Mouse (Mus musculus): ENCODE data around the gene Gm17949. TPM values are rescaled to one million over a fixed set of nuclear protein-coding genes. Genes with fewer than 3 reads are reported as not detected.

Gene Gm17949
- polyA plus RNA-seq, 1 experiment: not detected

DNA sequence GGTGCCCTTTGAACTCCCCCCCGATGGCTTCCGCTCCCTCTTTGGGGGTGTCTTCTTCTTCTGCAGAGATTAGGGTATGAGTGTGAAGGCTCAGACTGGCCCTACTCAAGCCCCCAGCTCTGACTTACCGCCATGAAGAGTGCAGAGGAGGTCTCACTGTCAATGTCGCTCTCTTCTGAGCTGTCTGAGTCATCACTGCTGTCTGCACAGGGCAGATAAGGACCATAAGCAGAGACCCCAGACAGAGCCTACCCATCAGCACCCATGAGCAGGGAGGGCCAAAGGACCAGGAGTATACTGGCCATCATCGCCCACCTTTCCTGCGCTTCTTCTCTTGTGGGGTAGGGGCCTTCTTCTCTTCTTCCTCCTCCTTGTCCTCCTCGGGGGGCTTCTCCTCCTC, 7.3 kb upstream of the Gm17949 start:
- no peak overlapping the region for H3K4me3 ChIP-seq (ENCODE audit: insufficient read depth, low read length)
- TF ChIP-seq POLR2A (IDR thresholded peaks at IDR 0.05; ENCODE audit: low read depth, low read length): no peak
- no peak for TF ChIP-seq CTCF (IDR thresholded peaks at IDR 0.05; ENCODE audit: borderline replicate concordance, insufficient read depth, low read length)
- peaks cover 9% of the 10 kb centered on the region for H3K4me1 ChIP-seq (ENCODE audit: control insufficient read depth, insufficient read depth, low read length)
- no peak overlapping the region for H3K27ac ChIP-seq (ENCODE audit: insufficient read depth, low read length)

DNA sequence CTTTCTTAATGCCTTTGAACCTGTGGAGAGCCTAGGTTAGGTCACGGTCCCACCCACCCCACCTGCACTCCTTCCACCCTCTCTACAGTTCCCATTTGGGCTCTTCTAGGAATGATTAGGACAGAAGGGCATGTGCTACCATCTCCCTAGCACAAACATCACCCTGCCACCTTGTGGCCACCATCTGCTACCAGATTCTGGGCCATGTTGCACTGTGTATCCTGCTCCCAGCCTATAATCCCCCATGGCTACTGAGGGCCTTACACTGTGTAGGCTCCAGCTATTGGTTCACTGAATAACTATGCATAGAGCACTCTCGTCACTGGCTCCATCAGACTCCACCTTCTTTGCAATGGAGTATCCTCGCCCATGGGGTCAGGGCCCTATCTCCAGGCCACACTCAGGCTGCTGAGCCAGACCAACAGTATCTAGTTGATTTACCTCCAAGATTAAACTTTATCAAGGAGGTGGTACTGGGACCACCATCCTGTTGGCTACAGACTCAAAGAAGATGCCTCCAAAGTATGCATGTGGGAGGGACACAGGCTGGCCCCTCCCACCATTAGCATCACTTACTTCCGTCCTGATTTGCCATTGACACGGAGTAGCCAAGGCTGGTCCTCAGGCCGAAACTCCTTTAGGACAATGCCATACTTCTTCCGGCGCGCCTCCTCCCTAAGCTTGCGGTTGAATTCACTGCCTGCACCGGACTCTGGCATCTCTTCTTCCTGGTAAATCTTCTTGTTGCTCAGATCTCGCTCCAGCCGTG, 3.9 kb upstream of the Gm17949 start:
- Histone ChIP-seq H3K4me1 (ENCODE audit: control insufficient read depth, insufficient read depth, low read length) (no peaks in the 10 kb centered on the region), H3K4me3 (ENCODE audit: insufficient read depth, low read length) (no peak overlapping the region), H3K27ac (ENCODE audit: insufficient read depth, low read length) (no peak overlapping the region)
- TF ChIP-seq CTCF (IDR thresholded peaks at IDR 0.05; ENCODE audit: borderline replicate concordance, insufficient read depth, low read length): peak; percentile 53; the same call in 1 of the 2 replicates
- no peak for TF ChIP-seq POLR2A (IDR thresholded peaks at IDR 0.05; ENCODE audit: low read depth, low read length)

DNA sequence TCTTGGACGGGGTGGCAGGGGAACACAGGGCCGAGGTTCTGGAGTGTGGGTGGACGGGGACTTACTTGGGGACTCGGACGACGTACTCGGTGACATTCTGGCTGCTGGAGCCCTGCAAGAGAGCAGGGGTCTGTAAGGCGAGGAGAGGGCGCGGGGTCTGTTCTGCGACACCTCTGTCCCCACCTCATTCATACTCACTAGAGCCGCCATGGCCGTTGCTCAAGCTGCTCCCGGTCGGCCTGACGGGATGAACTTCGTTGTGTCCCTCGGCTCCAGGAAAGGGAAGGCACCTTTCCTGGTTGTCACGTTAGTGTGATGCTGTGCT, 396 bp upstream of the Gm17949 start:
- Histone ChIP-seq H3K4me3 (ENCODE audit: insufficient read depth, low read length) (peak overlapping the region; percentile 80), H3K27ac (ENCODE audit: insufficient read depth, low read length) (peak overlapping the region; percentile 63), H3K4me1 (ENCODE audit: control insufficient read depth, insufficient read depth, low read length) (no peaks in the 10 kb centered on the region)
- no peak for TF ChIP-seq POLR2A (IDR thresholded peaks at IDR 0.05; ENCODE audit: low read depth, low read length)
- TF ChIP-seq CTCF (IDR thresholded peaks at IDR 0.05; ENCODE audit: borderline replicate concordance, insufficient read depth, low read length): no peak

- no peaks in the 10 kb centered on the region for H3K4me1 ChIP-seq (ENCODE audit: control insufficient read depth, insufficient read depth, low read length)
- no peak for TF ChIP-seq POLR2A (IDR thresholded peaks at IDR 0.05; ENCODE audit: low read depth, low read length)
- TF ChIP-seq CTCF (IDR thresholded peaks at IDR 0.05; ENCODE audit: borderline replicate concordance, insufficient read depth, low read length): no peak
- H3K27ac ChIP-seq (ENCODE audit: insufficient read depth, low read length): no peak overlapping the region
- no peak overlapping the region; the same call in 1 of the 2 replicates for H3K4me3 ChIP-seq (ENCODE audit: insufficient read depth, low read length)
Observed at GRCm38 (mm10) chr17:57012245-57012795, 1.1 kb downstream of the Gm17949 start.

- H3K27ac ChIP-seq (ENCODE audit: insufficient read depth, low read length): no peak overlapping the region
- H3K4me3 ChIP-seq (ENCODE audit: insufficient read depth, low read length): no peak overlapping the region
- TF ChIP-seq CTCF (IDR thresholded peaks at IDR 0.05; ENCODE audit: borderline replicate concordance, insufficient read depth, low read length) (no peak), POLR2A (IDR thresholded peaks at IDR 0.05; ENCODE audit: low read depth, low read length) (no peak)
- H3K4me1 ChIP-seq (ENCODE audit: control insufficient read depth, insufficient read depth, low read length): no peaks in the 10 kb centered on the region
Observed at GRCm38 (mm10) chr17:57019693-57020092, 8.4 kb downstream of the Gm17949 start.

- TF ChIP-seq POLR2A (IDR thresholded peaks at IDR 0.05; ENCODE audit: low read depth, low read length) (no peak), CTCF (IDR thresholded peaks at IDR 0.05; ENCODE audit: borderline replicate concordance, insufficient read depth, low read length) (no peak)
Observed at GRCm38 (mm10) chr17:57020960-57021359, 9.7 kb downstream of the Gm17949 start.

GRCm38 (mm10) chr17:57027471-57027870, 16.2 kb downstream of the Gm17949 start:
- Histone ChIP-seq H3K4me3 (ENCODE audit: insufficient read depth, low read length) (no peak overlapping the region), H3K27ac (ENCODE audit: insufficient read depth, low read length) (no peak overlapping the region), H3K4me1 (ENCODE audit: control insufficient read depth, insufficient read depth, low read length) (peaks cover 2% of the 10 kb centered on the region; the same call in 1 of the 2 replicates)
- no peak for TF ChIP-seq CTCF (IDR thresholded peaks at IDR 0.05; ENCODE audit: borderline replicate concordance, insufficient read depth, low read length)
- TF ChIP-seq POLR2A (IDR thresholded peaks at IDR 0.05; ENCODE audit: low read depth, low read length): no peak

More at GRCm38 (mm10) chr17:57020960-57021359, 9.7 kb downstream of the Gm17949 start:
- Histone ChIP-seq H3K4me3 (ENCODE audit: insufficient read depth, low read length) (no peak overlapping the region), H3K27ac (ENCODE audit: insufficient read depth, low read length) (no peak overlapping the region), H3K4me1 (ENCODE audit: control insufficient read depth, insufficient read depth, low read length) (no peaks in the 10 kb centered on the region)

DNA sequence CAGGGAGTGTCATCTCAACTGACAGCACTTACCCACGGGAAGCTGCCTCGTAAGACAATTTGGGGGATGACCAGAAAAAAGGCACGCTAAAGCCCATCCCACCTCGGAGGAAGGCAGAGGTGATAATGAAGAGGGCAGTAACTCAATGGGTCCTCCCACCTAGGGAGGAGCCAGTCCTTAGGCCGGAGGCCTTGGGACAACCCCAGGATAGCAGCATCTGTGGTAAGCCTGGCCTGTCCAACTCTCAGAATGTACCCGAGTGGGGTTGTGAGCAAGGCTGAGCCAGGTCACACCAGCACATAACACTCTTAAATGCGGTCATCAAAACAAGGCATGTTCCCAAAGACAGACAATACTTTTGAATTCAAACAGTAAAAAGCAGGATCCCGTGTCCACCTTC, 18.4 kb downstream of the Gm17949 start:
- no peak for TF ChIP-seq CTCF (IDR thresholded peaks at IDR 0.05; ENCODE audit: borderline replicate concordance, insufficient read depth, low read length)
- peak; percentile 46 for TF ChIP-seq POLR2A (IDR thresholded peaks at IDR 0.05; ENCODE audit: low read depth, low read length)
- no peak overlapping the region for H3K27ac ChIP-seq (ENCODE audit: insufficient read depth, low read length)
- H3K4me1 ChIP-seq (ENCODE audit: control insufficient read depth, insufficient read depth, low read length): peaks cover 2% of the 10 kb centered on the region; the same call in 1 of the 2 replicates
- peak overlapping the region; percentile 97 for H3K4me3 ChIP-seq (ENCODE audit: insufficient read depth, low read length)

DNA sequence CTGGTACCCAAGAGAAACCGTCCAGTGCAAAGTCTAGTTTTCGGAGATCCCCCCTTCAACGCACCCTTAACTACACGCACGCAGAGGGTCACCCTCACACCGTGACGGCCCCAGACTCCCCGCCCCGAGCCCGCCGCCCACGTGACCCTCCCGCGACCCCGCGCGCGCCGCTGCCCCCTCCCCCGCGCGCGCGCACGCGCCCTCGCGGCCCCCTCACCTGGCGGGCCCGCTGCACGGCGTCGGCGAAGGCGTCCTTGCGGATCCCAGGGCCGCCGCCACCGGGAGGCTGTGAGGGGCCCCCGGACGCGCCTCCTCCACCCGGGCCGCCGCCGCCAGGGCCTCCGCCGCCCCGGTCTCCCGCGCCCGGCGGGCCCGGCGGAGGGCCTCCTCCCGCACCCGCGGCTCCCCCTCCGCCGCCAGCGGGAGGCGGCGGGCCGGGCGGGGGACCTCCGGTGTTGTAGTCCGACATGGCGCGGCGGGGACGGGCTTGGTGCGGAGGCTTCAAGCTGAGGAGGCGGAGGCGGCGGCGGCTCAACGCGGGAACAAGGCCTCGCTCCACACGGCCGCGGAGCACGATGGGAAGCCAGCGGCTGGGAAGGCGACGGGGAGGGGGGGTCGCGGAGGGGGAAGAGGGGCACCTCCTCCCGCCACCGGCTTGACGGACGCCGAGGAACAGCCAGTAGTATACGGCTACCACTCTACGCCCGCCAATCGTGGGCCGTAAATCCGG, 19.8 kb downstream of the Gm17949 start, which contains the start of gene Khsrp:
Khsrp (minus strand) TSS at position 592 of the 730 bp plus-strand sequence.
- TF ChIP-seq POLR2A (IDR thresholded peaks at IDR 0.05; ENCODE audit: low read depth, low read length) (peak; percentile 59; the same call in 1 of the 2 replicates), CTCF (IDR thresholded peaks at IDR 0.05; ENCODE audit: borderline replicate concordance, insufficient read depth, low read length) (no peak)
- Histone ChIP-seq H3K27ac (ENCODE audit: insufficient read depth, low read length) (peak within 1 kb of the TSS; percentile 60), H3K4me3 (ENCODE audit: insufficient read depth, low read length) (peak within 1 kb of the TSS; percentile 97), H3K4me1 (ENCODE audit: control insufficient read depth, insufficient read depth, low read length) (peaks cover 2% of the 10 kb centered on the region; the same call in 1 of the 2 replicates)

All from embryonic fibroblast, embryonic 13.5 days (primary cell).